Mouse (Mus musculus) brown adipose tissue, adult 24 weeks (tissue): ENCODE measurements around the gene Endod1. TPM values are rescaled to one million over a fixed set of nuclear protein-coding genes. Genes with fewer than 3 reads are reported as not detected.
A peak's percentile ranks its signal among the peaks of the same experiment; 100 is the strongest.

Source experiments
- H3K27ac ChIP-seq: fragments of 200-500 bp; replicated peaks from 2 replicates; pipeline ENCODE4 v1.5.1; 2012; ENCODE audit warnings: low read depth, mild to moderate bottlenecking, low read length
- H3K4me1 ChIP-seq: fragments of 200-500 bp; 2 replicates; pipeline ENCODE4 v1.6.1; 2012; ENCODE audit warnings: low read length, mixed read lengths; ENCODE audit not compliant: control insufficient read depth, insufficient read depth, insufficient read length
- H3K4me3 ChIP-seq: fragments of 200-500 bp; 2 replicates; pipeline ENCODE4 v1.5.1; 2012; ENCODE audit warnings: low read depth, mild to moderate bottlenecking, low read length, moderate library complexity; ENCODE audit not compliant: insufficient read depth
- polyA plus RNA-seq: library from polyadenylated mRNA; stranded (reverse); fragments of >200 nt; gene quantifications from 2 replicates; pipeline ENCODE4 v1.2.4, GENCODE M21; 2012; ENCODE audit not compliant: missing spikeins, insufficient read depth, insufficient read length

Endod1 gene
- polyA plus RNA-seq, 1 experiment = 3.6 TPM

GRCm38 (mm10) chr9:14389050-14389621, 7.8 kb upstream of the Endod1 start:
- Histone ChIP-seq H3K4me3 (no peak overlapping the region), H3K4me1 (no peaks in the 10 kb centered on the region), H3K27ac (no peak overlapping the region)

- Histone ChIP-seq H3K27ac (no peak overlapping the region), H3K4me3 (no peak overlapping the region), H3K4me1 (no peaks in the 10 kb centered on the region)
Observed at GRCm38 (mm10) chr9:14388001-14388400, 6.7 kb upstream of the Endod1 start.

- H3K27ac ChIP-seq = no peak overlapping the region
- H3K4me1 ChIP-seq = no peaks in the 10 kb centered on the region
- no peak overlapping the region for H3K4me3 ChIP-seq
Observed at GRCm38 (mm10) chr9:14386831-14387230, 5.5 kb upstream of the Endod1 start.

GRCm38 (mm10) chr9:14385665-14386064, 4.4 kb upstream of the Endod1 start:
- no peak overlapping the region for H3K4me3 ChIP-seq
- H3K4me1 ChIP-seq = no peaks in the 10 kb centered on the region
- H3K27ac ChIP-seq = no peak overlapping the region

GRCm38 (mm10) chr9:14383186-14383920, 2.0 kb upstream of the Endod1 start:
- H3K4me1 ChIP-seq = no peaks in the 10 kb centered on the region; the same call in 1 of the 2 replicates
- H3K4me3 ChIP-seq = no peak overlapping the region
- H3K27ac ChIP-seq = no peak overlapping the region

GRCm38 (mm10) chr9:14382256-14382791, 1.0 kb upstream of the Endod1 start:
- no peak overlapping the region for H3K4me3 ChIP-seq
- H3K4me1 ChIP-seq = no peaks in the 10 kb centered on the region; the same call in 1 of the 2 replicates
- no peak overlapping the region for H3K27ac ChIP-seq

- 0 out of 2 replicates have a peak overlapping the region, but pooled peaks have one; percentile 1 for H3K27ac ChIP-seq
- peak overlapping the region; percentile 92 for H3K4me3 ChIP-seq
- H3K4me1 ChIP-seq = no peaks in the 10 kb centered on the region; the same call in 1 of the 2 replicates
Observed at GRCm38 (mm10) chr9:14380386-14381285, 671 bp downstream of the Endod1 start.

- H3K27ac ChIP-seq = no peak overlapping the region
- no peaks in the 10 kb centered on the region; the same call in 1 of the 2 replicates for H3K4me1 ChIP-seq
Observed at GRCm38 (mm10) chr9:14379769-14380385, 1.4 kb downstream of the Endod1 start.

GRCm38 (mm10) chr9:14378151-14378550, 3.2 kb downstream of the Endod1 start:
- H3K4me1 ChIP-seq = no peaks in the 10 kb centered on the region; the same call in 1 of the 2 replicates
- no peak overlapping the region for H3K4me3 ChIP-seq
- no peak overlapping the region for H3K27ac ChIP-seq

More at GRCm38 (mm10) chr9:14379769-14380385, 1.4 kb downstream of the Endod1 start:
- peak overlapping the region; percentile 92 for H3K4me3 ChIP-seq

- Histone ChIP-seq H3K4me3 (no peak overlapping the region), H3K27ac (no peak overlapping the region), H3K4me1 (no peaks in the 10 kb centered on the region; the same call in 1 of the 2 replicates)
Observed at GRCm38 (mm10) chr9:14376149-14376548, 5.2 kb downstream of the Endod1 start.

- H3K27ac ChIP-seq = no peak overlapping the region
- no peaks in the 10 kb centered on the region for H3K4me1 ChIP-seq
- no peak overlapping the region for H3K4me3 ChIP-seq
Observed at GRCm38 (mm10) chr9:14372440-14372839, 8.9 kb downstream of the Endod1 start.

GRCm38 (mm10) chr9:14369271-14369670, 12.0 kb downstream of the Endod1 start:
- Histone ChIP-seq H3K4me1 (peaks cover 13% of the 10 kb centered on the region), H3K4me3 (no peak overlapping the region), H3K27ac (no peak overlapping the region)

- H3K4me1 ChIP-seq = peaks cover 13% of the 10 kb centered on the region
- no peak overlapping the region for H3K27ac ChIP-seq
- H3K4me3 ChIP-seq = no peak overlapping the region
Observed at GRCm38 (mm10) chr9:14367850-14368249, 13.5 kb downstream of the Endod1 start.

GRCm38 (mm10) chr9:14365481-14366125, 15.7 kb downstream of the Endod1 start:
- Histone ChIP-seq H3K4me3 (no peak overlapping the region), H3K27ac (no peak overlapping the region), H3K4me1 (peaks cover 13% of the 10 kb centered on the region)
